Mouse (Mus musculus) right cerebral cortex, postnatal 10 days (tissue): ENCODE measurements at regions not wholly inside any gene's neighbourhood (a gene's known extent, or its start where the extent isn't known, plus 50 kb on each side); places are given as distances from the start of the nearest gene placed in this dataset.

ENCODE experiments used
- DNase-seq, 2 experiments: peaks; one replicate each; pipeline ENCODE4 v3.0.0; 2021; ENCODE audit warnings: low spot score in 2 of 2

DNA sequence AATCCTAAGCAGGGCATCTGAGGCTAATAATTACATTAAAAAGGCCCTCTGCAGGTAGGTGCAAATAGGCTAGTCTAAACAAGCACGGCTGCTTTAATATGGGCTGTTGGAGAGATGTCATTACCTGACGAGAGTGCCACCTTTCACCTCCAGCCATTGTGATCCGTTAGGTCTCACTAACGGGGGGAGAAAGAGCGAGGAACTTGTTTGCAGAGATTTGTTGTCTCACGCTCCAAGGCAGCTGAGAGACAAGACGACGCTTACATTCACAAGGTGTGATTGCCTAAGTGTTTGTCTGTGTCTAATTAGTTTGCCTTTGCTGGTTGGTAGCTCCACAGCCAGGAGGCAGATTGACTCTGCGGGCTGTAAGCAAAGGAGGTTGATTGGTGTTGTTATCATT, 180.3 kb downstream of the Zfp326 start:
- no peak for DNase-seq

DNA sequence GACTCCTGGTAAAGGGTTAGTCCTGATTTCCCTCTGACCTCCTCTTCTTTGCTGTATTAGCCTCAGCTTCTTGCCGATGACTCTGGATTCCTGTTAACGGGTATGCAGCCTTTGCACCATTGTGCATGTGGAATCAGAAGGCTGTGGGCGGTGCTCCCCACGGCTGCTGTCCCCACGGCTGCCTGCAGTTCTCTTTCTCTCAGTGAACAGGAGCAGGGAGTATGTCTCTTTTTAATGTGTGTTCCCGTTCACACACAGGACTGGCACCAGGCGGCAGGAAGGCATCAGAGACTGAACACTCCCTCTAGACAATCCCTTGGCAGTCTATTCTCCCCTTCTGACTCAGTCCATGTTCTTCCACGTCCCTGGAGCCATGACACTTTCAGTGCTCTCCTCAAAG, 178.9 kb downstream of the Zfp326 start:
- DNase-seq, result no peak

DNA sequence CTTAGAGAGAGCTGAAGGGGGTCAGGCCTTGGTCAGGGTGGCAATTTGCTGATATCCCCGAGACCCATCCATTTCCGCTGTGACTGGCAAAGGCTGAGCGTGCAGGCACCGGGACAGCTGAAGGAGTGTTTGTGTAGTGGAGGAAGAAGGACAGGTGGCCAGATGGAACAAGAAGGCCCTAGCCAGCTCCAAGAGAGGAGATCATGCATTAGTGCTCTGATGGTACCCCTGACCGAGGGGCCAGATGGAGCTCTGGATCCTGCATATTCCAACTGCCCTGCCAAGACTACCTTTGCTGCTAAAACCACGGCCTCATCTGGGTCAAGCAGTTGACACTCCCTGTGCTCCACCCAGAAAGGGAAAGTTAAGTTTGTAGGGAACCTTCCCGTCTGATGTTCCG, 174.7 kb downstream of the Zfp326 start:
- DNase-seq, result no peak

DNA sequence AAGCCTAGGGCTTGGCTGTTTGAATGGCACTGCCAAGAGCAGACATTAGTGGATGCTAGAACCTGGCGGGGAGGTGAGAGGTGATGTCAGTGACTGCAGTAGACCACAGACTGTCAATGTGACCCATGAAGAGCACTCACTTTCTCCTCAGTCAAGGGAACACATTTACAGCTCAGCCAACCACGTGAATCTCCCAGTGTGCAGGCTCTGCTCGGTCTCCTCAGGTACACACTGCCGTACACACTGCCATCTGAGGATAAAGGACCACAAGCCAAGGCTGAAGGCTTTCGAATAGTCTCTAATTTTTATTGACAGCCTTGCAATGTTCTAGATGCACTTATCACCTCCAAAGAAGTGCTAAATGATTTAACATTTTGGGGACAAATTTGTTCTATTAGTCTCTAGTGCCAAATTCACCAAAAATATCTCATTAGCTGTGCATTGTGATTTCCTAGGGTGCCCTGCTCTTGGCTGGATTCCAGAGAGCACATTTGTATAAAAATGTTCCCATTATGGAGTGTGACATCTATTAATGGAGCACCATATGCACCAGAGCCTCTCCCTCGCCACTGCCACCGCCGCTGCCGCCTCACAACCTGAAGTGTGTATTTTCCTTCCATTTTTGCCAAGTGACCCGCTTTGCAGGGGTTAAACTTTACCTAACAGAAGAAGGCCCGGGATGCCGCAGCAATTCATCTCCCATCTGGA, 168.7 kb downstream of the Zfp326 start:
- peak in 1 of 2 experiments; percentile 27 for DNase-seq

DNA sequence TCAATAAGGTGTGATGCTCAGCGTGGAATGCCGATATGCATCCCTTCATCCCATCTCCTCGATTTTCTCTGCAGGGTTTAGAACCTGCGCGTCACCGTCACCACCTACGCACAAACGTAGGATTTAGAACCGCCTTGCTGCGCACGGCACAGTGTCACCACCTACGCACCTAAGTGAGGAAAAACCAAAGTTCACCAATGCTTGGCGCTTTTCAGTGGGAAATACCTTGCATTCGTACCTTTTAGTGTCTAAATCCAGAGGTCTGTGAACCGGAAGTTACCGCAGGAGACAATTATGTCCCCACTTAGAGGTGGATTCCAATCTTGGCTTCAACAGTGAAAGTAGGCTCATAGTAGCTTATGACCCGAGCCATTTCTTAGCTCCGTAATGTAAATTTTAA, 162.0 kb downstream of the Zfp326 start:
- no peak for DNase-seq

DNA sequence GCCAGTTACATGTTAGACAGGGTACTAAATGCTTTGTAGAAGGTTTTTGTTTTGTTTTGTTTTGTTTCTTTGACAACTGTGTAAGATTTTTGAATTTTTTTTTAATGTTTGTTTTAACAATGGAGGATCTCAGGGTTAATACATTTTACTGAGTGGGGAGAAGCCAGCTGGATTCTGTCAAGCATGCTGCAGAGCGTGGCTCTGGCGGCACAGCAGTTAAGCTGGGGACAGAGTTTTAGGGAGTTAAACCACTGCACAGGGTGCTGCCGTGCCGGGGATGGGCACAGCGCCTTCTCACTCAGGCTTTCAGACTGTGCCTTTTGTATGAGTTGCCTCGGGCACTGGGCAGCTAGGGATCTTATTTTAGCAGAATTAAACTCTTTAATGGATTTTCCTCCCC, 159.8 kb downstream of the Zfp326 start:
- DNase-seq, result no peak

DNA sequence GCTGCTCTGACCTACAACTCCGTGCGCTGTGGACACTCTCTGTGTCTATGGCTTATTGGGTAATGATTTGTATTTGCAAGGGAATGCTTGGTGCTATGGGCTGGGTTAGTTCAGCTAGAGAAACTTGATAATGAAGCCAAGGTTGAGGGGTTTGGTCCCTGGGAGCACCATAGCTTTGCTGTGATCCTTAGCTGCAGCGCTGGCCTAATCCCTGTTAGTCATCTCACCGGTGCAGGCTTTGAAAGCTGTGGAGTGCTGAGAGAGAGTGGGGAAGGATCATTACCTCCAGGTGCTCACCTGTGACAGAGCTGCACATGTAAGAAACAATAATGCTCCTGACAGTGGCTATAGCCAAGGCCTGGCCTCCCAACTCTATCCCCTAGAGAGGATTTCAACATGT, 156.6 kb downstream of the Zfp326 start:
- DNase-seq, result no peak

DNA sequence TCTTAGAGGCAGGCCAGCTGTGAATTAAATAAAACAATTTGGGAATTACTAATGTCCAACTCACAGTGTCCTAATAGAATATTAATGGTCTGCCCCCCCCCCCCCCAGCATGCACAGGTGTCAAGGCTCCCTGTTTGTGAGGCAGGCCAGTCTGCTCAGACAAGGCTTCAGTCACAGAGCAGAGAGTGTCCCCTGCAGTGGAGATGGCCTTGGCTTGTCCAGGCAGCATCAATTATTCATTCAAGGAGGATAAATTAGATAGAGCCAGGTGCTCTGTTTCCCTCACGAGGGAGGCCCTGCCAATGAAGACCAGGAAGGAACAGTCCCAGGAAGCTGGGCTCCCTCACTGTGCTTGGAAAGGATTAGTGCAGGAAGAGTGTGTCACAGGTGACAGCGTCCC, 150.5 kb downstream of the Zfp326 start:
- DNase-seq, result no peak

DNA sequence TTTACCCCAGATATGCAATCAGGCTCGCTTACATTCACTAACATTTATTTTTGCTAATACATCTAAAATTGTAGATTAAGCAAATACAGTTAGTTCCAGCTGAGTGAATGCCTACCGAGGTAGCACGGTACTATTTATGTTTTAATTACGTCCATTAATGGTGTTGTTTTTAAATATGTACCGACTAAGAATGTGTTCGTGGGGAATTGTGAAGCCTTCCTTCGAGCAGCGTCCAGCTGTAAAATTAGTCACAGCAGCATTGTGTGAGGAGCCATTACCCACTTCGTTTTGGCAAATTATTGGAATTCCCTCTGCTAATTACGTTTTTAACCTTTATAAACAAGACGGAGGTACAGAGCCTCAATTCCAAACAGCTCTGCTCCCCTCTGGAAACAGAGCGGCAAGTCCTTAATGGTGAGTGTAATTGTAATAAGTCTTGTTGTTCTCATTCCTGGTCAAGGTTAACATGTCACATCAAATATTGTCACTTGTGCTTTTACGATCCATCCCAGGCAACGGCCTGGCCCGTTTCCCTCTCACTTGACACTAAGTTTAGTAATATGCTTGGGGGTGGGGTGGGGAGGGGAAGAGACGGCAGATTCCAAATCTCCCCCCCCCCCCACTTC, 128.0 kb downstream of the Zfp326 start:
- no peak for DNase-seq

DNA sequence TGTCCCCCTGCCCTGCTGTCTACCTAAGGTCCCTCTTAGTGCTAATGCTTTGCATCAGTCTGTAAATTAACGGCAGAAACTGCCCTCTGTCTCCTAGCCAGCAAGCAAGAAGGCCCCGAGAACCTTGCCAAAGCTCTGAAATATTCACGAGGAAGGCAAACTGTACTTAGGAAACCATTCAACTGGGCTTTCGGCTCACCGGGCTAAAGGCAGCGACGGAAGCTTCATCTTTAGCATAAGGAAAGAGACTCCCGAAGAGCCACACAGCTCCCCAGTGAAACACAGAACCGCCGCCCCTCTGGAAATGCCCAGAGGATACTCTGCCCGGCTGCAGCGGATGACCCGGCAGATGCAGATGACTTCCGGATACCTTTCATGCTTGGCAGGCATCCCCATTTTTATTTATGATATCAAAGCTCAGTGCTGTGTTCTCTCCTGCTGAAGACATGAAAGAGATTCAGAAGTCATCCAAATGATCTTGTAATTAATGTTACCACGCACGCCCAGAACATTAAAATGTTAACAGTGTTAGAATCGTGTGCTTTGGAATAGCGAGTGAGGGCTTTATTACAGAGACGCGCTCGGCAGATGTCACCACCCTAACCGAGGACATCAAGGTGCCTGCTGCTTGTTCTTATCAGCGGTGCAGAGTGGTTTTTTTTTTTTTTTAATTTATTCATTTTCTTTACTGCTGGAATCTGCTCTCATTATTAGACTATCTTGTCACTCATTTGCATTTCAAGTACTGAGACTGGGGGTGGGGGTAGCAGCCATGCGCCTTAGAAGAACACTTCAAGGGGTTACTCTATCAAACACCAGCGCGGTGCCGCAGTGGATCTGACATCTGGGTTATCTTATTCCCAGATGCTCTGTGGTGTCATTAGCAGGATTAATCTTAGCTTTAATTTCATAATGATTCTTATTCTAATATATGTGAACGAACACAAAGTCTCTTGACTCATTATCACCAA, 127.2 kb downstream of the Zfp326 start:
- no peak for DNase-seq

DNA sequence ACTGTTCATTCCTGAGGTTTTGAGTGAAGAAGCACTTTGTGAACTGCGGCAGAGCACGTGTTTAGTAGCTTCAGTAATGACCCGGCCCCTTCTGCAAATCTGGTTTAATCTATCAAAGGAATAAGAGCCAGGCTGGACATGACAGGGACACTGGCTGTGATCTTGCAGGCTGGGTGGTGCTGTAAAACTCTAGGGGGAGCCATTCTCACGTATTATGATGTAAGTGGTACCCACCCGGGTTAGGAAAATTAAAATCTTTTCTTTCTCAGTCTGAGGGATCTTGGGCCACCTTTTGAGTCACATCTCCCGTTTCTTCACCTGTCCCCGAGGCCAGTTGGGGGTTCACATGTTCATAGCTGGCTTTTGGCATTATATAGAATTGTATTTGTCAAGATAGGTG, 126.0 kb downstream of the Zfp326 start:
- no peak for DNase-seq

DNA sequence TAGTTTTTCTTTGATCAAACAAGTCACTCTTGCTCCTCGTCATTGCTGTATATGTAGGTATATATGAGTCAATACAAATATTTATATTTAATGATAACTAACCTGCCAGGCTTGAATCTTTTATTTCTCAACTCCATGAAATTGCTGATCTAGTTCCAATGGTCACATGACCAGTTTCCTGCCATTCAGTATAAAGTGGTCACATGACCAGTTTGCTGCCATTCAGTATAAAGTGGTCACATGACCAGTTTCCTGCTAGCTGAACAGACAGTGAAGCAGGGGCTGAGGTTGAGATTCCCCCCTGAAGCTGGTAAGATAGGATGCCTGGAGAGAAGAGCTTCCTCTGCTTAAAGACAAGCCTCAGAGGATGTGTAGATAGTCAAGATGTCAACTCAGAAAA, 117.9 kb downstream of the Zfp326 start:
- DNase-seq, result no peak

DNA sequence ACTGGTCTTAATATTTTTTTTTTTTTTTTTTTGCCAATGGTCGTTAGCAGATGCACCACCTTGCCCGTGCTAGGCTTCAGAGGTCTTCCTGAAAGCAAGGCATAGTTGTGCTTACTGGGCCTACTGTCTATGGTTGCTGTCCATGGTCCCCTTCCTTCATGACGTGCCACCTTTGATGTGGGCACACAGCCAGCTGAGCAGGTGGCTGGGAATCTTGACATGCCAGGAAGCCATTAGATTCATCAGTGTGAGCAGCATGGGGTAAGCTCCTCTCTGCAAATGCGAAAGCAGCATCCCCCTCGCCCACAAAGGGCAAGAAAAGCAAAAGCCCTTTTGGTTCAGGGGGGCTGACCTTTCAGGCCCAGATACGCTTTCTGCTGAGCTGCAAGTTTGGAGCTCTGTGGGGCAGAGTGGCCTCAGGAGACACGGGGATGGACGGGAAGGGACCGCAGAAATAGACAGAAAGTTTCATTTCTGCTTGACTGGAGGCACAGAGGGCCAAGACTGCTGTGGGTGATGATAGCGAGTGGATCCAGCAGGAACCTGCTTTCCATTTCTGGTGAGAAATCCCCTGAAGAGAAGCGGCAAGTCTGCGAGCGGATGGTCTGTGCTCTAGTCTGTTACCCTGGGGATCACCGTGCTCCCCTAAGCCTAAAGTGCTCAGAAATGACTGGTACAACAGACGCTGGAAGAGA, 116.8 kb downstream of the Zfp326 start:
- no peak for DNase-seq

DNA sequence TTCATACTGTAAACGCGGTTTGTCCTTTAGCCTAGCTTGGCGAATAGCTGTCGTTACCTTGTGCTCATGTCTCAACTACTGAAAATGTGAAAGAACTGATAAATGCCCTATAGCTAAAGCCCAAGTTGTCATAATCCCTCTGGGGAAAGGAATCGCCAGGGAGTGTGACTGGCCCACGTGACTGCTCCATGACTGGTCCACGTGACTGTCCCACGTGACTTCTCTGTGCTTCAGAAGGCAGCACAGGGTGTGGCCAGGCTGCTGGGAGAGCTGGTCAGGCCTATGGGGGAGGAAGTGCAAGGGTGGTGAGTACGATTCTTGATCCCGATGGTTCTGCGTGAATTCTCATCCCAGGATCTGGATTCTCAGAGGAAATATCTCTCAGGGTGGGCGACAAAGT, 114.4 kb downstream of the Zfp326 start:
- DNase-seq, result no peak

DNA sequence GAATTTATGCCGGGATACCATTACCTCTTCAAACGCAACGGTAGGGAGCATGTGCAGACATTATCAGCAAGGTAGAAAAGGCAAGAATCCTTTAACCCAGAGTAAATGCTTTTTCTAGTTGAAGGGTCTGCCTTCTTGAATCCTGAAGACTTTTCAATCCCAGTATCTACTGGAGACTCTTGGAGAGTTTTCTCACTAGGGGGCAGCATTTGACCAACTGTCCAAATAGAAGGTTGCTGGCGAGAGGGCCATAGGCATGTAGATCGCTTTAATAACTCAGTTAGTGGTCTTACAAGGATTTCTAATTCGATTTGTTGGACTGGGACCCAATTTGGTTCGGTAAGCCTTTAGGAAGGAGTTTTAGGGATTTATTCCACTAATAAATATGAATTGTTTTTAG, 110.0 kb downstream of the Zfp326 start:
- peak; percentile 39 to 66 for DNase-seq

DNA sequence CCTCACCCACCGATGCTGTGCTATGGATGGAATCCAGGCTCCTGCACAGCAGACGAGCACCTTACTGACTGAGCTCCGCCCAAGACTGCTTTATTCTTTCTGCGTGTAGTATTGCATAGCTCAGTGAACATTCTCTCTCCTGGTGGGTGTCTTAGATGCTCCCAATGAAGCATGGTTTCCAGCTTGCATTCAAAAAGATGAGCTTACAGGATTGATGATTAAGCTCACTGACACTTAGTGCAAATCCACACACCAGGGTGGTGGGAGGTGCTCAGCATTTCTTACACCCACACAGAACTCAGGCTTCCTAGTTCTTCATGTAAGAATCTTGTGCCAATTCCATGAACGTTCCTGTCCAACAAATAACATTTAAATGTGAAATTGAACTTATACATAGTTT, 106.8 kb downstream of the Zfp326 start:
- DNase-seq, result no peak

DNA sequence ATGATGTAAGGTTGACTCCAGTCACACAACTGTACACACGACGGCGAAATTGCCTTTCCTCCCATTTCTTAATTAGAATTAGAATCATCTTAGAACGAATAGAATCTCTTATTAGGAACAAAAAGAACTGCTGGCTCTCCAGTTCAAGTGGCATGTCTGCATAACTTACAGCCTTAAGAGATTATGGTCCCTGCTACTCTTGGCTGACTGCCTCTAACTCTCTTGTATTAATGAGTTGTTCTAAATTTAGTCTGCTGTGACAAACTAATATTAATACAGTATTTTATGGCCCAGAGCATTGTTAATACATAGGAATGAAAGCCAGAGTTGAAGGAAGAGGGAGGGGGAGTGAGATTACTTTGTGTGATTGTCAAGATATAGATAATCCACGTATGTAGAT, 100.4 kb downstream of the Zfp326 start:
- DNase-seq, result no peak

DNA sequence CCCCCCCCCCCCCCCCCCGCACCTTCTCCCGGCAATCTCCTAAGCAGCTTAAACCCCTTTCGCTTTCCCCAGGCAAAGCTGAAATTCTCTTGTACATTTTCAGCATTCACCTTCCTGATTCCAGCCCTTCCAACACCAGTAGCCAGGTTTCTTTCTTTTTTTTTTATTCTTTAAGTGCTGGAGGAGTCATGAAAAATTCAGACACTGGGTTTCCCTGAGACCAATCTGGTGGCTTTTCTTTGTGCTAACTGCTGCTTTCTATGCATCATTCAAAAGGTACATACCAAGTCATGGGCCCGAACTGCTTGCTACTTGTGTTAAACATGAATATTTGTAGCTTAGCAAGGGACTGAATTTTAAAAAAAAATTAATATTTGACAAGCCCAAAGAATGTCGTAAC, 99.7 kb downstream of the Zfp326 start:
- DNase-seq, result no peak

DNA sequence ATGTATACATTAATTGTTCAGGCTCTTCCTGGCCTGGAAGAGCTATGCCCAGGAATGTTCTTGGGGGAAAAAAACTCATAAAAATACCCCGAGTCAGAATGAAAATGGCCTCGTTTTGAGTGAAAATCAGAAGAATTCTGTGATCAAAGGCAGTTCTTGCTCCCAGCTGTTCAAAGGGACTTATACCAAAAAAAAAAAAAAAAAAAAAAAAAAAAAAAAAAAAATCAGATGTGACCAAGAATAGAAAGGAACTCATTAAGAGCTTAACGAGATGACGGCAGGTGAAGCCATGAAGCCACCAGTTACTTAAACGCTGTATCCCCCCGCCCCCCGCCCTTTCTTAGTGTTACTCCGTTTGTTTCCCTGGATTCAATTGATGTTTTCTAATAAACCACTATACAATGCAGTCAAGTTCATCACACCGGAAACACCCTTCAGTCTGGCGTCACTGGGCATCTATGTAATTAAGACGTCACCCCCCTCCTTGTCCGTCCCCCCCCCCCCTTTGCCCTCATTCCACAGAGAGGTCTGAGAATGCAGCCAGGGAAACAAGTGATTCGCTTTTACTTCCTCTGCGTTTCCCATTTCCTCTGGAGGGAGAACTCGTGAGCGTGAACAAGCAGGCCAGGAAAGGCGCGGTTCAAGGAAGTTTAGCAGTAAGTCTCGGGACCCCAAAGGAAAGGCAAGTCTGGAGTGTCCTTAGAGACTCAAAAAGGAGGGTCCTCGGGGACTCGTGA, 99.1 kb downstream of the Zfp326 start:
- DNase-seq, result no peak

DNA sequence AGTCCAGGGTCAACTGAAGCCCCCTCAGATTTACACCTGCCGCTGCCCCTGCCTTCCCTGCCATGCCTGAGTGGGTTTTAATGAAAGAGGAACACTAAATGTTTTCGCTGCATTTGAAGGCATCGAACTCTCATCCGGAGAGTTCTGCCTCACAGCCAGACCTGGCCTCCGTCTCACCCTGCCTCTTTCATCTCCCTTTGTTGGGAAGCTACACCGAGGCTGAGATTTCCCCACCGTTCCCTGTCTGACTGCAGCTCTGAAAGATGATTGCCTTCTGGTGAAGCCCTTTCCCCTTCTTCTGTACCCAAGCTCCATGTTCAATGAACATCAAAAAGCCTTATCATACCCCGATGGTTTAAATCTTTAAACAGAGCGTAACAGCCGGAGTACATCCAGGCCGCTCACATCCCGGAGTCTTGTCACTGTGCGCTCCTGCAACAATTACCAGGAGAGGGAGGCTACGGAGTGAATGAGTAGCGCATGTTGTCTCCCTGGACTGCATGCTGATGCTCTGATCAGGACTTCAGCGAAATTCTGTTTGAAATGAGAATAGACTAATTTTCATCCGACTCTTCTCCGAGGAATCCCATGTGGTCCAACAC, 98.3 kb downstream of the Zfp326 start:
- DNase-seq, result no peak
